Mouse (Mus musculus): Measurements from ENCODE around the gene Snx1.

DNA sequence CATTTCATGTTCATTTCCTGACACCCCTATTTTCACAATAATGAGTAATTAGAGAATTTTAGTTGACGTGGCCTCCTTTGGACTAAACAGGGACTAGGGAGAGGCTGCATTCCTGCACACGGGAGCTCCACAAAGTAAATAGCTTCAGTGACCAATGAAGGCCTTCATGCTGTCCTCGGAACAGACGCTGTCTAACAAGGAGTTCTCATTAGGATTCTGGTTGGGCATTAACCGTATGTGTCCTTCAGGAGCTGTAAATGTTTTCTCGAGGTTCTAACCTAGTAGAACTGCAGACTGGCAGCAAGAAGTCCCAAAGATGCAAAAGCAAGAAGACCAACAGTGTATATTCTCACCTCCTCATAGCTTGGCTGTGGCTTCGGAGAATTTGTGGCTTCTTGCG, 21.2 kb downstream of the Snx1 start:
- TF ChIP-seq CTCF (IDR thresholded peaks at IDR 0.05; ENCODE audit: borderline replicate concordance, extremely low read depth, insufficient read depth, insufficient read length) (no peak), POLR2A (IDR thresholded peaks at IDR 0.05; ENCODE audit: borderline replicate concordance, extremely low read depth, insufficient read depth, insufficient read length, poor library complexity, severe bottlenecking) (no peak)

All from brain, embryonic 14.5 days (tissue).